Mouse (Mus musculus) G1E-ER4 (cell line): ENCODE measurements around the gene Atrn. TPM values are rescaled to one million over a fixed set of nuclear protein-coding genes. Genes with fewer than 3 reads are reported as not detected.
A peak's percentile ranks its signal among the peaks of the same experiment; 100 is the strongest.

Experiments used
- GATA1 ChIP-seq: IDR thresholded peaks from one replicate; pipeline ENCODE4 v1.8.0; 2012; ENCODE audit warnings: low read length, inconsistent platforms
- polyA plus RNA-seq: library from polyadenylated mRNA; stranded (reverse); fragments of >175 nt; gene quantifications from 2 replicates; pipeline ENCODE4 v1.2.3, GENCODE M21; 2012

The Atrn gene
- polyA plus RNA-seq, 1 experiment, result 2.8 TPM

DNA sequence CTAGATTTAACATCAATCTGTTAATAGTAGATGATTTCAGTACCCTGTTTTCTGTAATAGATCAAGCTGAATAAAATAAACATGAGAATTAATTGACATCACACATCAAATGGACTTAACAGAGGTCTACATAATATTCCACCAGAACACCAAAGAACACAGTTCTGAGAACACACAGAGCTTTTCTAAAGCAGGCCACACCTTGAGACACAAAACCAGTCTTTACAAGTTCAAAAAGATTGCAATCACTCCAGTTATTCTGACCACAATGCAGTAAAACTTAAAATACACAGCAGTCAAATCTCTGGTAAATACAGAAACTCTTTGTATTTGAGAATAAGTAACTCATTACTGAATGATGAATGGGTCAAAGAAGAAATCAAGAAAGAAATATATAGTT, 22.2 kb downstream of the Atrn start:
- TF ChIP-seq GATA1, result no peak

DNA sequence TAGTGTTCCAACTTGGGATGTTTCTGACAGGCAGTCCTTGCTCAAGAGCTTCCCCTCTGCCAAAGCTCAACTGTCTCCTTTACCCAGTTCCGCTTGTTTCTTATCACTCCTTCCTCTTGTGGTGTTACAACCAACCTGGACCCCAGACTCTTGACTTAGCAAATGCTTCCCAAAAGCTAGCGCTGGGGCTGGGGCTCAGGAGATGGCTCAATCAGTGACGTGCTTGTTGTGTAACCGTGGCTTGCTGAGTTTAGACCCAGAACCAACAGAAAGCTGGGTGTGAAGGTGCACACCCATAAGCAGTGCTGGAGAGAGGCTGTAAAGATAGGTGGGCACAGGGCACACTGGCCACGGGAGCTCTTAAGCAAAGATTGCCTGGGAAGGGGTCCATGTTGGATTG, 23.7 kb downstream of the Atrn start:
- TF ChIP-seq GATA1, result no peak

DNA sequence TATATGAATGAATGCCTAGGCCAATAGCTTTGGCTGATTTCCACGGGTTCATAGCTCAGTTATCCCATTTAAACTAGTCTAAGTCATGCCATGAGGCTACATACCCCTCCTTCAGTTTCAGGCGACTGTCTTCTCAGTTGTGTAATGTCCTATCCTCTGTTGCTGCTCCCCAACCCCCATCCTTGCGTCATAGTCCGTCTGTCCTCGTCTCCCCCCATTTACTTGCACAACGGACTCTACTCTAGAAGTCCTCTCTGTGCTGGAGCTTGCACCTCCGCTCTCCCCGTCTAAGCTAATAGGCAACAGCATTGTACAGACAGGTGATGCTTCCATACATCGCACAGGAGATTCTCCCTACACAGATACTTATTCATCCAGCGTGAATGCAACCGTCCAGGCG, 26.6 kb downstream of the Atrn start:
- no peak for TF ChIP-seq GATA1

DNA sequence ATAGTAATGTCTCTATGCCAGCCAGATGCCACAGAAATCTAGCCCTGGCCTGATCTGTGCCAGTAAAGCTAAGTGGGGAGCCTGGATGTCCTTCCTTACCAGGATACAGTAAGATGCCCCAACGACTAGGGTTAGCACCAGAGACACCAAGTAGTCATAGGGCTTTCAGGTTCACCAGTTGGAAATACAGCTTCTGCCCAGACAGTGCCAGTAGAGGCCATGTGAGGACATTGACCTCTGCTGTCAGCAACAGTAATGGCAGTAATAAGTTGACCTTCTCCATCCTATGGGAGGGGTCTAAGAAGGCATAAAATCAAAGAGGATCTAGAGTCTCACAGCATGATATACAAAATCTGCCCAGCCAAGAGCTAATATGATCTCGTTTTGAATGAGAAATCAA, 43.5 kb downstream of the Atrn start:
- TF ChIP-seq GATA1, result no peak

DNA sequence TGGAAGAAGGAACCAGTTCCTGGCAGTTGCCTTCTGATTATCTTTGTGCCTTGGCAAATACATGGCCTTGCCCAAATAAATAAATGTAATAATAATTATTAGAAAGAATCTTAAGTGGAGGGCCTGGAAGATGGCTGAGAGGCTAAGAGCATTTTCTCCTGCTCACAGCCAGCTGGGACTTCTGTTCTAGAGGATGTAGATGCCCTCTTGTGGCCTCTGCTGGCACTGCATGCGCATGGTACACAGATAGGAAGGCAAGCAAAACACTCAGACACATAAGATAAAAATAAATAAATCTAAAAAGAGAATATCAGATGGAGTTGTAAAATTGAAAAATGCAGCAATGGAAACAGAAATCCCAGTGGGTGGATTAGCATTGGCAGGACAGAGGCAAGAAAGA, 44.3 kb downstream of the Atrn start:
- TF ChIP-seq GATA1, result no peak

DNA sequence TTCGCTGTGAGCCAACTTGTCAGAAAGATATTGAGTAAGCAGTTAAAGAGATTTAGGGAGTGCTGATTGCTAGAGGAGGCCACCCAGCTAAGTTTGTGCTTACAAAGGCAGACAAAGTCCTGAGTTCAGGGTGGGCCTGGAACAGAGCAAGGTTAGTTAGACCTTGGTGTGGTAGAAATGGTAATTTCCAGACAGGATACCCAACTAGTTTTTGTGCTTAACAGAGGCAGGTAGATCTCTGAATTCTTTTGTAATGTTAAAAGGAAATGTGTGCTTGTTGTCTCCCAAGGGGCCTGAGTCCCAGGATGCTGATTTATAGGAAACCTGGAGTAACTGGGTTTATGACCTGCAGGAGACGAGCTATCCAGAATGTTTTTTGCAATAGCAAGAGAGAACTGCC, 52.6 kb downstream of the Atrn start:
- TF ChIP-seq GATA1, result no peak

DNA sequence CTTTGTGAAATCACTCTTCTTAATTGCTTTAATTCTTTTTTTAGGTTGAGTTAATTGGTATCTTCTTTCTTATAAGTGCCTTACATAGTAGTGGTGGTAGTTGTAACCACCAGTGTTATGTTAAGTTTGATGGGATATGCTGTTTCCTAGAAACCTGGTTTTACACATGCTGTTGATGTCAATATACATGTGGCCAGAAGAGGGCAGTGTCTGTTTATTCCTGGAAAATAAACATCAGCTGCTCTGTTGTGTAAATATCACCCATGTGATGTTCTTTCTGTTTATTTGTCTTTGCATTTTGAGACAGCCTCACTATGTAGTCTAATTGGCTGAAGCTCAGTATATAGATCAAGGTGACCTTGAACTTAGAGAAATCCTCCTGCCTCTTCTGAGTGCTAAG, 55.6 kb downstream of the Atrn start:
- TF ChIP-seq GATA1, result no peak

DNA sequence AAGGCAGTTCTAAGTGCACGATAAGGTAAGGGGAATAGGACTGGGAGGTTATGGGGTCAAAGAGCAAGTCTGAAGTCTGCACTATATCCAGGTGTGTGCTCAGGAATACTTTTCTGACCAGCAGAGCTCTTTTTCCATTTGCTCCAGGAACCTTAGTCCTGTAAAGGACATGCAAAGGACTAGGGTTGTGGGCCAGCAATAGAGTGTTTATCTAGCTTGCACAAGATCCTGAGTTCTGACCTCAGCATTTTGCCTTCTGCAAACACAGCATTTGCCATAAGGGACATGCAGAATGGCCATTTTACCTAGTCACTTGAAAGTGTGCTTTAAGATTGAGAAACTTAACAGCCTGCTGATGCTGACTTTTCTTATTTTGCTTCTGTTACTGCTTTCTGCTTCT, 58.7 kb downstream of the Atrn start:
- TF ChIP-seq GATA1, result no peak

DNA sequence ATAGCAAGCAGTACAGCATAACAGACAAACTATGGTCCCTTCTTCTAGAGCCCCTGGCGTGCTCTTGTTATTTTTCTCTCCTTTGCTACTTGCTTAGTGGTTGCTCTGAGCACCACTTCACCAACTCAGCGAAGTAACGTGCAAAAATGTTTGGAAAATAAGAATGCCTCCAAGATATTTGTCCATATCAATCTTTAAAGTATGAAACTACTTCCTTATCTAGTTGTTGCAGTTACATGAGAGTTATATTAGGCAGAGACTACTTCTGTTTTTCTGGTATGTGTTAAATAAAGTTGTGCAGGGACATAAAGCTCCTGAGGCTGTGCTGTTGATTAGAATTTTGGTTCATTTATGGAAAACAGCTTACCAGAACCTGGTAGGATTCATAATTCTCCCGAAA, 64.7 kb downstream of the Atrn start:
- no peak for TF ChIP-seq GATA1

DNA sequence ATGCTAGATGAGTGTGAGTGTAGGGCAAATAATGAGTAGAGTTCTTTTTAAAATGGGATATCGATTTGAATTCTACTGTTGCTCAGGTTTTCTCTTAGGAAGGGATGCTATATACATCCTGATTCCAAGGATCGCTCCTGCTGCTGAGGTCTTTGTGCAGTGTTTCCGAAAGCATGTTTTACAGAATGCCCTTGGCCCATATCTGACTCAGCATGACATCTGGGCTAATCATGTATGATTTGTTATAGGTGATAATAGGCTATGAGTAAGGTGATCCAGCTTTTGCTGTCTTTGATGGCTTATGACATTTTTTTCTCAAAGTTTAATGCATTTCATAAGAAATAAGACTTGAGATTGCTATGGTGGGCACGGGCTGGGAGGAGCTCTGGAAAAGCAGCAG, 66.1 kb downstream of the Atrn start:
- no peak for TF ChIP-seq GATA1

DNA sequence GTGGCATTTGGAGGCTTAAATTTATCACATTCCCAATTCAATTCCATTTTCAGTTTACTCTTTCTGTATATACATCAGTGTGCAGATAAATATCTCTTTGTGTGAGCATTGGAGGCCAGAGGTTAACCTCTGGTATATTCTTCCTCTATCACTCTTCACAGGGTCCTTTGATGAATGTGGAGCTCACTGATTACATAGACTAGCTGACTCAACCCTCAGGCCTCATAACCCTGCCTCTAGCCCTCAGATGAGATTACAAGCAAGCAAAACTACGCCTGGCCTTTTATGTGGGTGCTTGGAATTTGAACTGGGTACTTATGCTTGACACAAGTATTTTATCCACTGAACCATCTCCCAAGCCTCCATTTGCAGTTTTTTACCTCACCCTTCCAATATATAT, 68.6 kb downstream of the Atrn start:
- peak; percentile 57 for TF ChIP-seq GATA1

DNA sequence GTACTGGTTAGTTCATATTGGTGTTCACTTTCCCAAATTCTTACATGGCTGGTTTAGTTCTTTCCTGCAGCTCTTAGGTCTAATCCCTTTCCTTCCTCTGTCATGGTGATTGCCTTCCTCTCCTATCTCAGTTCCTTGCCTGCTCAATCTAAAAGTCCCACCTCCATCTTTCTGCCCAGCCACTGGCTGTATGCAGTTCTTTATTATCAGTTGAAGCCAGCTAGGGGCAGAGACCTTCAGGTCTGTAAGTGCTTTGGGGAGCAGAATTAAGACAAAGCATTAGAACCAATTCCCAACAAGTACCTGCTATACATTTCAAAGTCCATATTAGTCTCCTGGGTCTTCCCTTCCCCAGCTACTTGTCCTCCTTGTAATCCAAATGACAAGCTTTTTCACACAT, 71.3 kb downstream of the Atrn start:
- TF ChIP-seq GATA1, result peak; percentile 11

DNA sequence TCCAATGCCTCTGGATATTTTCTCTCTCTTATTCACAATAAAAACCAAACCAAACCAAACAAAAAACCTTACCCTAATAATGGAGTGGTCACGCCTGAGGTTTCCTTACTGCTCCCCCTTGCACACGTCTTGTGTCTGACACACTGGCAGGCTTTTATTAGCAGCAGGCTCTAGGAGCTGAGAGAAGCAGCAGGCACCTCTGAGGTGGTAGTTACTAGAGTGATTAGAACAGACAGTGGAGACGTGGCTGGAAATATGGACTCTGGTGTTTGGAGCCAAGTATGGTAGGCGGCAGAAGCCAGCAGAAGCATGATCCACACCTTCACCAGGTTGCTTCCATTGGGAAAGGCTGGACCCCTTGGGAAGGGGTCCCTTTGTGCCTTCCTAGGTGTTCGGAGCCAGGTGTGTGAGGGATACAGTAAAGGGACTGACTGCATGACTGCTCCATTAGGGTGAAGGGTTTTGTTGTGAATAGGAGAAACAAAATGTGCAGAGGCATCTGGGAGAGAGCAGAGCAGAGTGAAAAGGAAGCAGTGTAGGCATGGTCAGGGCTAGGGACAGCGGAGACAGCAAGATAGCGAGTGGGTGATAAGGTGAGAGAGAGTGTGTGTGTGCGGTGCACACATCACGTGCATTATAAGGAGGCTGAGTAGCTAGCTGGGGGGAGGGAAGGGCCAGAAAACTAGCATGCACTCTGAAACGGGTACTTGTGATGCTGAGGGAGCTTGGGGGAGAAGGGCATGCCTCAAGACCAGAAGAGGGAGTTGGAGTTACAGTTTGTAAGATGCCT, 72.0 kb downstream of the Atrn start:
- no peak for TF ChIP-seq GATA1

DNA sequence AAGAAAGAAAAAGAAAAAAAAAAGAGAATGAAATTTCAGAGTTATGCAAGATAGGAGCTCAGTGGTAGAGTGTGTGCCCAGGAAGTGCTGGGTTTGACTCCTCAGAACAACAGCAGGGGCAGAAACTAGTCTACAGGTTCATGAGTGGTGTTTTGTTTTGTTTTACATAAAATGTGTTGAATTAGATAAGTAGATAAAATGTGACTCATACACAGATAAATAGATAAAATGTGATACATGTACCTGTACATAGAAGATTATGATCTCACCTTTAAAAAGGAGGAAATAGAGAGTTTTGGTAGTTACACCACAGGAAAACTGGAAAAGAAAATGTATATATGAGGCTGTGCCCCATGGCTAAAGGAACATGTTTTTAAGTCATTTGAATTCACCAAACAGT, 72.8 kb downstream of the Atrn start:
- TF ChIP-seq GATA1, result no peak

DNA sequence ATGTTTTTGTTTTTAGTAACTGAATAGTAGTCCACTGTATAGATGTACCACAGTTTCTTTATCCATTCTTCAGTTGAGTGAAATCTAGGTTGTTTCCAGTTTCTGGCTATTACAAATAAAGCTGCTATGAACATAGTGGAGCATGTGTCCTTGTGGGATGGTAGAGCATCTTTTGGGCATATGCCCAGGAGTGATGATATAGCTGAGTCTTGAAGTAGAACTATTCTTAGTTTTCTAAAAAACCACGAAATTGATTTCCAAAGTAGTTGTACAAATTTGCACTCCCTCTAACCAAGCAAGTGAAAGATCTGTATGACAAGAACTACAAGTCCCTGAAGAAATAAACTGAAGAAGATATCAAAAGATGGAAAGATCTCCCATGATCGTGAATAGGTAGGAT, 86.5 kb downstream of the Atrn start:
- TF ChIP-seq GATA1, result no peak

DNA sequence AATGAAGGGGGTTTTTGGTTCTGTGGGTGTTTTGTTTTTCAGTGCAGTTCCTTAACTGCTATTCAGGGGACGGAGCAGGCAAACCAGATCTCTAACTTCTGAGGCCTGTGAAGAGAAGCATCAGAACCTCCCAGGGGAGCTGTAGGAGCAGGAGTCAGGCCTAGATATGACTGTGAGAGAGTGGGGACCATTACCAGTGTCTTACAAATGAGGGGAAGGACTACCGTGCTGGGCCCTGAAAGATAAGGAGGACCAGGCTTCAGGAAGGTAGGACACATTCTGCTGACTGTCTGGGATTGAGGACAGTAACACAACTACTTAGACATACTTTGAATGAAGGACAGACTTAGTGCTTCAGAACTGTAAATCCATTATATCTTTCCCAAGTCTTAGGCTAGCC, 102.8 kb downstream of the Atrn start:
- TF ChIP-seq GATA1, result no peak

DNA sequence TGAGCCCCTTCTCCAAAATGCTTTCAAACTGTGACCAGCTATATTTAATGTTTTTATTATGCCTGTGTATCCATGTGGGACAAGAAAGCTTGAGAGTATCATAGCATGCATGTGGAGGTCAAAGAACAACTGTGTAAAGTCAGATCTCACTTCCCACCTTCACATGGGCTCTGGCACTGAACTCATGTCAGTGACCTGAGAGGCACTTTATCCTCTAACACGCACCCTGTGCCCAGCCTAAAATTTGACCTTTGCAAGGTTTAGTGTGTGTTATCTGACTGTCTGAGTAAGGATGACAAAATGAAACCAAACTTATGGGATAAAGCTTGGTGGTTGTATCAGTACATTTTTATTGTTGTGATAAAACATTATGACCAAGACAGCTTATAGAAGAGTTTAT, 104.3 kb downstream of the Atrn start:
- no peak for TF ChIP-seq GATA1

DNA sequence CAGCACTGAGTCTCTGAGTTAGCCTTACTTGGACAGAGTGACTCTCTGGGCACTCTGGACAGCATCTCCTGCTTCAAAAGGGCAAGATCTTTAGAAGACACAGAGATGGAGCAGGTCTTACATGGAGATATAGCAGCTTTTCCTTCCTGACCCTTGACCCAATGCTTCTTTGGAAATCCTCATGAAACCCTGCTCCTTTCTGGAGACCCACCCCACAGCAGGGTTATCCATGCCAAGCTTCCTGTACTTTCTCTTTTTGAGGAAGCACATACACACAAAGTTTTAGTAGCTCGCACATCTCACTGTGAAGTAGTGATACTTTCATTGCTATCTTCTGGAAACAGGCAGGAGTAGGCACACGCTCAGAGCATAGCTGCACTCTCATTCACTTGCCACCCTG, 118.9 kb downstream of the Atrn start:
- TF ChIP-seq GATA1, result no peak
